Mouse (Mus musculus) kidney, adult 2 months (tissue): ENCODE results near the gene Hmgcl. TPM values are rescaled to one million over a fixed set of nuclear protein-coding genes. Genes with fewer than 3 reads are reported as not detected.
A peak's percentile ranks its signal among the peaks of the same experiment; 100 is the strongest.

Experiments
- DNase-seq: peaks from one replicate; pipeline ENCODE4 v3.0.0; 2021
- H3K27ac ChIP-seq: fragments of 200-500 bp; 2 replicates; pipeline ENCODE4 v1.5.1; 2012; ENCODE audit warnings: low read depth, low read length, control low read depth, inconsistent platforms; ENCODE audit not compliant: insufficient read depth
- H3K27me3 ChIP-seq: fragments of 200-500 bp; replicated peaks from 2 replicates; pipeline ENCODE4 v1.6.1; 2012; ENCODE audit warnings: mild to moderate bottlenecking, moderate library complexity, low read length, inconsistent platforms; ENCODE audit not compliant: control insufficient read depth, insufficient read depth
- H3K36me3 ChIP-seq: fragments of 200-500 bp; 2 replicates; pipeline ENCODE4 v1.6.1; 2012; ENCODE audit warnings: mild to moderate bottlenecking, moderate library complexity, low read length, inconsistent platforms; ENCODE audit not compliant: control insufficient read depth, insufficient read depth
- H3K4me1 ChIP-seq: fragments of 200-500 bp; 2 replicates; pipeline ENCODE4 v1.6.1; 2011; ENCODE audit warnings: low read length; ENCODE audit not compliant: control insufficient read depth, insufficient read depth
- H3K4me3 ChIP-seq: fragments of 200-500 bp; 2 replicates; pipeline ENCODE4 v1.5.1; 2011; ENCODE audit warnings: mild to moderate bottlenecking, low read depth, low read length, control low read depth; ENCODE audit not compliant: insufficient read depth
- CTCF ChIP-seq: fragments of 200-500 bp; conservative IDR thresholded peaks from 2 replicates; pipeline ENCODE4 v1.5.1; 2011; ENCODE audit warnings: low read depth, mild to moderate bottlenecking, control low read depth, low read length, moderate library complexity, mixed read lengths; ENCODE audit not compliant: insufficient read depth, insufficient read length
- POLR2A ChIP-seq: fragments of 200-500 bp; IDR thresholded peaks from one replicate; pipeline ENCODE4 v1.6.1; 2011; ENCODE audit warnings: low read depth, low read length, control low read depth
- WGBS: fragments of 180-500 bp; shearing (Covaris S2); methylation state at CpG from one replicate; pipeline ENCODE4 v1.1.7; 2018; 5-methylcytosine and 5-hydroxymethylcytosine counted together
- polyA plus RNA-seq: library from polyadenylated mRNA; depleted of rRNA; stranded (reverse); fragments of >200 nt; gene quantifications from 2 replicates; pipeline ENCODE4 v1.2.3, GENCODE M21; 2012

The Hmgcl gene
- polyA plus RNA-seq, 1 experiment, result 199 TPM

- TF ChIP-seq POLR2A (no peak), CTCF (no peak)
- Histone ChIP-seq H3K27me3 (no peaks in the 10 kb centered on the region), H3K36me3 (no peaks in the 10 kb centered on the region), H3K27ac (no peak overlapping the region), H3K4me3 (no peak overlapping the region), H3K4me1 (peaks cover 13% of the 10 kb centered on the region; the same call in 1 of the 2 replicates)
- 88% methylated on average over 18 of the region's 18 CpGs for WGBS
- DNase-seq, result no peak
Measured at GRCm38 (mm10) chr4:135967086-135967760, 21.0 kb downstream of the Hmgcl start.

GRCm38 (mm10) chr4:135968271-135968869, 22.1 kb downstream of the Hmgcl start:
- Histone ChIP-seq H3K27me3 (no peaks in the 10 kb centered on the region), H3K36me3 (no peaks in the 10 kb centered on the region), H3K4me1 (peaks cover 11% of the 10 kb centered on the region; the same call in 1 of the 2 replicates), H3K27ac (no peak overlapping the region), H3K4me3 (no peak overlapping the region)
- TF ChIP-seq POLR2A, result no peak
- TF ChIP-seq CTCF, result no peak
- 78% methylated on average over 19 of the region's 19 CpGs for WGBS
- no peak for DNase-seq

- TF ChIP-seq POLR2A, result no peak
- no peak for TF ChIP-seq CTCF
- 81% methylated on average over 13 of the region's 13 CpGs for WGBS
- no peak overlapping the region for H3K27ac ChIP-seq
- DNase-seq, result no peak
- H3K27me3 ChIP-seq, result no peaks in the 10 kb centered on the region
- no peaks in the 10 kb centered on the region for H3K36me3 ChIP-seq
- H3K4me3 ChIP-seq, result no peak overlapping the region
- H3K4me1 ChIP-seq, result peaks cover 11% of the 10 kb centered on the region; the same call in 1 of the 2 replicates
Measured at GRCm38 (mm10) chr4:135969070-135969750, 23.0 kb downstream of the Hmgcl start.

- peaks cover 5% of the 10 kb centered on the region; the same call in 1 of the 2 replicates for H3K4me1 ChIP-seq
- DNase-seq, result no peak
- WGBS, result 81% methylated on average over 11 of the region's 11 CpGs
- TF ChIP-seq POLR2A, result no peak
- no peaks in the 10 kb centered on the region for H3K36me3 ChIP-seq
- H3K27me3 ChIP-seq, result no peaks in the 10 kb centered on the region
- H3K27ac ChIP-seq, result no peak overlapping the region
- H3K4me3 ChIP-seq, result no peak overlapping the region
Measured at GRCm38 (mm10) chr4:135970585-135970984, 24.3 kb downstream of the Hmgcl start.

GRCm38 (mm10) chr4:135971805-135972555, 25.7 kb downstream of the Hmgcl start:
- H3K4me3 ChIP-seq, result peak overlapping the region; percentile 55
- no peak for DNase-seq
- TF ChIP-seq POLR2A (no peak), CTCF (no peak)
- H3K27me3 ChIP-seq, result no peaks in the 10 kb centered on the region
- 1% methylated on average over 35 of the region's 35 CpGs for WGBS
- H3K4me1 ChIP-seq, result peaks cover 5% of the 10 kb centered on the region; the same call in 1 of the 2 replicates
- no peak overlapping the region for H3K27ac ChIP-seq
- H3K36me3 ChIP-seq, result no peaks in the 10 kb centered on the region

GRCm38 (mm10) chr4:135972556-135972906, 26.3 kb downstream of the Hmgcl start, which contains the start of gene Lypla2:
Gene Lypla2, minus strand, starts transcription at chr4:135972626.
- peak within 1 kb of the TSS; percentile 55 for H3K4me3 ChIP-seq
- peak; percentile 92 for DNase-seq
- peaks cover 5% of the 10 kb centered on the region; the same call in 1 of the 2 replicates for H3K4me1 ChIP-seq
- H3K36me3 ChIP-seq, result no peaks in the 10 kb centered on the region
- WGBS, result 2% methylated on average over 19 of the region's 19 CpGs
- TF ChIP-seq POLR2A (peak; percentile 6), CTCF (0 out of 2 replicates have a peak, but pooled peaks have one; percentile 12)
- H3K27me3 ChIP-seq, result no peaks in the 10 kb centered on the region
- no peak within 1 kb of the TSS for H3K27ac ChIP-seq
